8 mouse cellular contexts compared by ENCODE assay signal in the genomic region with DNA sequence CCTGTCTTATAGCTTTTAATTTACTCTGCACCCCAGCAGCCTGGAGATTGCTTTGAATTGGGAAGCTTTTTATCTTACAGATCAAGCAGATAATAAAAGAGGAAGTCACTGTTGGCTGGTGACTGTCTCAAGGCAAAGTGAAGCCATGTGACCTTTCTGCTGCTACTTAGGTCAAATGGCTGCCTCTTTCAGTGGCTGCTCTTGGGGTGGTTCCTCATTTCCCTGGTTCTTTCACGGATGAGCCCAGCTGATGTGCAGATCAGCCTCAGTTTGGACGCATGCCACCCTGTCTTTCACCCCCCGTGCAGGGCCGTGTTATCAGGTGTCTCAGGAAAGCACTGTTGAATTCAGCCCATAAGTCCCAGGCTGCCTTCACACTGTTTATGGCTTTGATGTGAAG. TPM values are rescaled to one million over a fixed set of nuclear protein-coding genes. Genes with fewer than 3 reads are reported as not detected.
DNase-seq lines count a peak whose midpoint lies in the region; TF ChIP-seq lines count a peak whose summit lies in the region.
"Had no signal": no experiment of that assay in that cellular context is flagged by ENCODE, and none has a peak within 500 bp of the region (broad histone marks: within the 10 kb centered on the region; RNA-seq: fewer than 3 reads in every experiment).

No protein-coding gene starts in this region.

- no peak overlapping the region for H3K27ac ChIP-seq in CH12.LX (ENCODE audit: insufficient read depth, low read depth)
- H3K27ac ChIP-seq: neural tube, embryonic 12.5 days had no signal

- H3K4me1 ChIP-seq in CH12.LX (ENCODE audit: control insufficient read depth in 1 of 2, insufficient read depth in 2 of 2) = peaks cover 2 to 17% of the 10 kb centered on the region in 2 experiments; a peak in 2 of 4 replicates

- H3K79me2 ChIP-seq in CH12.LX (replicated peaks; ENCODE audit: control insufficient read depth, extremely low read depth, insufficient read depth, poor library complexity, severe bottlenecking) = no peaks in the 10 kb centered on the region

- no peak for TF ChIP-seq RAD21 in CH12.LX (IDR thresholded peaks at IDR 0.05; ENCODE audit: low read depth, low read length)

- H3K4me3 ChIP-seq in CH12.LX (replicated peaks in 1 of 3; ENCODE audit: low read depth in 2 of 3, low read length in 2 of 3, poor library complexity in 1 of 3) = no peak overlapping the region
- H3K4me3 ChIP-seq: neural tube, embryonic 12.5 days had no signal

- no peak overlapping the region for H3K4me2 ChIP-seq in CH12.LX (ENCODE audit: insufficient read depth, low read depth, poor library complexity, severe bottlenecking)
- H3K4me2 ChIP-seq: neural tube, embryonic 12.5 days had no signal

- dilution Hi-C loops in CH12.LX (cut with MboI; ENCODE audit: extremely low pct_ligation_motif_present, extremely low pct_unique_long_range_greater_than_20kb, low sequenced_read_pairs) = no loop called here

- TF ChIP-seq CTCF in CH12.LX (conservative IDR thresholded peaks at IDR 0.05 in 1 of 2, IDR thresholded peaks at IDR 0.05 in 1 of 2; ENCODE audit: low read depth in 2 of 2, low read length in 2 of 2) = no peak

- DNase-seq in CD4-positive helper T cell, adult 2 months (ENCODE audit: low read depth, low spot score) = peak; percentile 72
- peak; percentile 57 for DNase-seq in CH12.LX (ENCODE audit: extremely low read depth)
- DNase-seq in induced T-regulatory cell, adult 2 months (ENCODE audit: low read depth) = peak; percentile 67
- DNase-seq in spleen, adult 12 weeks (ENCODE audit: low spot score) = peak; percentile 19
- DNase-seq in cerebellum, adult 8-10 months = no peak
- no peak for DNase-seq in urinary bladder, postnatal 10 days (ENCODE audit: low spot score)
- no peak for DNase-seq in cerebellum, postnatal 25 days

- peaks cover 21 to 65% of the 10 kb centered on the region in 2 experiments for H3K36me3 ChIP-seq in CH12.LX (replicated peaks in 1 of 2; ENCODE audit: control insufficient read depth in 1 of 2, insufficient read depth in 1 of 2, low read length in 1 of 2)

- no peaks in the 10 kb centered on the region for H3K9me3 ChIP-seq in CH12.LX (replicated peaks; ENCODE audit: low read length)
- H3K9me3 ChIP-seq: neural tube, embryonic 12.5 days had no signal

- no peak for TF ChIP-seq EP300 in CH12.LX (IDR thresholded peaks at IDR 0.05; ENCODE audit: low read length)

- no peak for TF ChIP-seq POLR2A in CH12.LX (IDR thresholded peaks at IDR 0.05; ENCODE audit: low read depth, low read length)

- no peaks in the 10 kb centered on the region for H3K27me3 ChIP-seq in CH12.LX (replicated peaks)
- H3K27me3 ChIP-seq: neural tube, embryonic 12.5 days had no signal

- in situ Hi-C loops in CH12.LX (cut with MboI; ENCODE audit: low pct_ligation_motif_present, low pct_unique_long_range_greater_than_20kb, low sequenced_read_pairs) = no loop called here

- H3K9ac ChIP-seq in CH12.LX (ENCODE audit: insufficient read depth, low read depth) = no peak overlapping the region
- H3K9ac ChIP-seq: neural tube, embryonic 12.5 days had no signal

TF ChIP-seq in CH12.LX, 34 proteins besides CTCF, POLR2A, EP300 and RAD21:
- TF ChIP-seq GABPA (IDR thresholded peaks at IDR 0.05; ENCODE audit: insufficient replicate concordance, low read depth, low read length) (no peak), USF1 (IDR thresholded peaks at IDR 0.05; ENCODE audit: low read depth, low read length) (peak; percentile 7; the same call in 1 of the 2 replicates)
TF ChIP-seq in CH12.LX: peak in this region for 1.

RNA-seq across cellular contexts. Expression of gene Parp11, which starts 25.4 kb away (rescaled TPM):
- total RNA-seq in CH12.LX (2012; rRNA removed) (8.9 and 9.2 TPM in 2 replicates), CH12.LX (2014; rRNA removed) (7.2 and 9.7 TPM in 2 replicates)
- 10.4 and 11.4 TPM in 2 replicates for polyA plus RNA-seq in CH12.LX (2012; ENCODE audit: insufficient read length, low read depth)

Comparison
In these comparisons a context has a peak if more than half of its experiments do, and no peak if none do; other contexts are left out.
1. DNase-seq: peak in CD4-positive helper T cell, adult 2 months (single experiment), CH12.LX (single experiment), induced T-regulatory cell, adult 2 months (single experiment) and spleen, adult 12 weeks (single experiment); none in cerebellum, adult 8-10 months (single experiment), urinary bladder, postnatal 10 days (single experiment) and cerebellum, postnatal 25 days (0 of 2).